8 mouse cellular contexts compared by ENCODE assay signal in genomic region chr10:79989272-79989786, GRCm38 (mm10). TPM values are rescaled to one million over a fixed set of nuclear protein-coding genes. Genes with fewer than 3 reads are reported as not detected.
A peak's percentile ranks its signal among the peaks of the same experiment; 100 is the strongest.
DNase-seq lines count a peak whose midpoint lies in the region; ATAC-seq and TF ChIP-seq lines count a peak whose summit lies in the region.
"Had no signal": no experiment of that assay in that cellular context is flagged by ENCODE, and none has a peak within 500 bp of the region (broad histone marks: within the 10 kb centered on the region; RNA-seq: fewer than 3 reads in every experiment).

No protein-coding gene starts in this region.

- ATAC-seq in lung, embryonic 14.5 days (ENCODE audit: insufficient read depth), result no peak
- no peak for ATAC-seq in embryonic facial prominence, embryonic 15.5 days (ENCODE audit: insufficient number of reproducible peaks, low FRiP score, low TSS enrichment, low read depth)
- no peak for ATAC-seq in intestine, postnatal 0 days
- ATAC-seq in neural tube, embryonic 15.5 days (ENCODE audit: low FRiP score), result no peak

- WGBS in lung, embryonic 14.5 days, result 29% methylated on average over 8 of the region's 8 CpGs
- 16% methylated on average over 8 of the region's 8 CpGs for WGBS in embryonic facial prominence, embryonic 15.5 days
- 28% methylated on average over 8 of the region's 8 CpGs for WGBS in intestine, postnatal 0 days
- 31% methylated on average over 8 of the region's 8 CpGs for WGBS in neural tube, embryonic 15.5 days

- H3K36me3 ChIP-seq in lung, embryonic 14.5 days (ENCODE audit: insufficient read depth), result peaks cover 37% of the 10 kb centered on the region
- H3K36me3 ChIP-seq in embryonic facial prominence, embryonic 15.5 days, result peaks cover 37% of the 10 kb centered on the region
- H3K36me3 ChIP-seq in intestine, postnatal 0 days (ENCODE audit: control insufficient read depth, insufficient read depth), result peaks cover 27% of the 10 kb centered on the region
- 0 out of 2 replicates have a peak, but pooled peaks cover 2% of the 10 kb centered on the region for H3K36me3 ChIP-seq in neural tube, embryonic 15.5 days

- no peak for TF ChIP-seq CTCF in lung, embryonic 14.5 days (IDR thresholded peaks at IDR 0.05; ENCODE audit: low read depth)
- TF ChIP-seq CTCF in intestine, postnatal 0 days (IDR thresholded peaks at IDR 0.05; ENCODE audit: low read depth), result no peak

- no peak for DNase-seq in lung, embryonic 14.5 days
- DNase-seq in lung, postnatal 25 days (ENCODE audit: low spot score), result no peak
- DNase-seq in spleen, postnatal 14 days (ENCODE audit: low spot score in 2 of 2), result no peak
- DNase-seq in cerebellum, adult 11-12 months, result no peak

- peak overlapping the region; percentile 76 for H3K4me2 ChIP-seq in lung, embryonic 14.5 days
- peak overlapping the region; percentile 93 for H3K4me2 ChIP-seq in embryonic facial prominence, embryonic 15.5 days (replicated peaks)
- peak overlapping the region; percentile 88 for H3K4me2 ChIP-seq in intestine, postnatal 0 days (replicated peaks; ENCODE audit: low read depth)
- peak overlapping the region; percentile 62 for H3K4me2 ChIP-seq in neural tube, embryonic 15.5 days

- H3K4me1 ChIP-seq in lung, embryonic 14.5 days (ENCODE audit: insufficient read depth), result peaks cover 25% of the 10 kb centered on the region
- peaks cover 51% of the 10 kb centered on the region for H3K4me1 ChIP-seq in embryonic facial prominence, embryonic 15.5 days
- no peaks in the 10 kb centered on the region for H3K4me1 ChIP-seq in intestine, postnatal 0 days (replicated peaks; ENCODE audit: control insufficient read depth, insufficient read depth, low read length)
- peaks cover 33% of the 10 kb centered on the region for H3K4me1 ChIP-seq in neural tube, embryonic 15.5 days

- peak overlapping the region; percentile 81 for H3K9ac ChIP-seq in lung, embryonic 14.5 days
- peak overlapping the region; percentile 86 for H3K9ac ChIP-seq in embryonic facial prominence, embryonic 15.5 days
- H3K9ac ChIP-seq in intestine, postnatal 0 days (ENCODE audit: low read depth, low read length), result peak overlapping the region; percentile 77
- H3K9ac ChIP-seq in neural tube, embryonic 15.5 days (replicated peaks), result no peak overlapping the region

- H3K9me3 ChIP-seq in lung, embryonic 14.5 days (ENCODE audit: low read depth, low read length), result peaks cover 5% of the 10 kb centered on the region; the same call in 1 of the 2 replicates
- no peaks in the 10 kb centered on the region for H3K9me3 ChIP-seq in embryonic facial prominence, embryonic 15.5 days (replicated peaks)
- no peaks in the 10 kb centered on the region for H3K9me3 ChIP-seq in intestine, postnatal 0 days (ENCODE audit: control insufficient read depth)
- H3K9me3 ChIP-seq in neural tube, embryonic 15.5 days (replicated peaks), result no peaks in the 10 kb centered on the region

- peak overlapping the region; percentile 99 for H3K27ac ChIP-seq in lung, embryonic 14.5 days (ENCODE audit: low read depth)
- peak overlapping the region; percentile 99 for H3K27ac ChIP-seq in embryonic facial prominence, embryonic 15.5 days (replicated peaks)
- peak overlapping the region; percentile 79; the same call in 1 of the 2 replicates for H3K27ac ChIP-seq in intestine, postnatal 0 days (ENCODE audit: low read depth, low read length)
- no peak overlapping the region for H3K27ac ChIP-seq in neural tube, embryonic 15.5 days (replicated peaks)

- H3K27me3 ChIP-seq in lung, embryonic 14.5 days (ENCODE audit: insufficient read depth, low read length), result no peaks in the 10 kb centered on the region
- no peaks in the 10 kb centered on the region for H3K27me3 ChIP-seq in embryonic facial prominence, embryonic 15.5 days
- no peaks in the 10 kb centered on the region for H3K27me3 ChIP-seq in intestine, postnatal 0 days (replicated peaks; ENCODE audit: control insufficient read depth, insufficient read depth, low read length)
- H3K27me3 ChIP-seq in neural tube, embryonic 15.5 days (replicated peaks), result peaks cover 38% of the 10 kb centered on the region

- H3K4me3 ChIP-seq in lung, embryonic 14.5 days (ENCODE audit: low read depth, low read length), result peak overlapping the region; percentile 85
- H3K4me3 ChIP-seq in embryonic facial prominence, embryonic 15.5 days (replicated peaks), result peak overlapping the region; percentile 90
- peak overlapping the region; percentile 67 for H3K4me3 ChIP-seq in intestine, postnatal 0 days (ENCODE audit: low read depth, low read length)
- peak overlapping the region; percentile 45 for H3K4me3 ChIP-seq in neural tube, embryonic 15.5 days (replicated peaks)

RNA-seq across cellular contexts. Expression of gene Cnn2, which starts 0.9 kb away (rescaled TPM):
- polyA plus RNA-seq in lung, embryonic 14.5 days (2014; fragmentation: Nextera tagmentation; extraction: Ambion mirVana), result 354 and 364 TPM in 2 replicates
- 288 and 296 TPM in 2 replicates for polyA plus RNA-seq in embryonic facial prominence, embryonic 15.5 days (2015; fragmentation: Nextera tagmentation; extraction: Ambion mirVana)
- 109 and 117 TPM in 2 replicates for polyA plus RNA-seq in intestine, postnatal 0 days (2015; fragmentation: Nextera tagmentation; extraction: Ambion mirVana)
- polyA plus RNA-seq in neural tube, embryonic 15.5 days (2015; fragmentation: Nextera tagmentation; extraction: Ambion mirVana), result 31.6 and 76.4 TPM in 2 replicates

RNA-seq across cellular contexts. Expression of gene Tmem259, which starts 5.2 kb away (rescaled TPM):
- polyA plus RNA-seq in lung, embryonic 14.5 days (2014; fragmentation: Nextera tagmentation; extraction: Ambion mirVana), result 19.3 and 23.4 TPM in 2 replicates
- polyA plus RNA-seq in embryonic facial prominence, embryonic 15.5 days (2015; fragmentation: Nextera tagmentation; extraction: Ambion mirVana), result 23.9 and 29.3 TPM in 2 replicates
- 24.7 and 25.3 TPM in 2 replicates for polyA plus RNA-seq in intestine, postnatal 0 days (2015; fragmentation: Nextera tagmentation; extraction: Ambion mirVana)
- 21.3 and 24.7 TPM in 2 replicates for polyA plus RNA-seq in neural tube, embryonic 15.5 days (2015; fragmentation: Nextera tagmentation; extraction: Ambion mirVana)

RNA-seq across cellular contexts. Expression of gene Abca7, which starts 7.0 kb away (rescaled TPM):
- polyA plus RNA-seq in lung, embryonic 14.5 days (2014; fragmentation: Nextera tagmentation; extraction: Ambion mirVana), result 3.0 and 3.5 TPM in 2 replicates
- 3.7 and 4.0 TPM in 2 replicates for polyA plus RNA-seq in embryonic facial prominence, embryonic 15.5 days (2015; fragmentation: Nextera tagmentation; extraction: Ambion mirVana)
- polyA plus RNA-seq in intestine, postnatal 0 days (2015; fragmentation: Nextera tagmentation; extraction: Ambion mirVana), result 2.2 and 2.5 TPM in 2 replicates
- polyA plus RNA-seq in neural tube, embryonic 15.5 days (2015; fragmentation: Nextera tagmentation; extraction: Ambion mirVana), result 5.2 and 5.6 TPM in 2 replicates

RNA-seq across cellular contexts. Expression of gene Grin3b, which starts 18.8 kb away (rescaled TPM):
- polyA plus RNA-seq in lung, embryonic 14.5 days (2014; fragmentation: Nextera tagmentation; extraction: Ambion mirVana), result 0.30 and 0.41 TPM in 2 replicates
- 0.63 and 0.77 TPM in 2 replicates for polyA plus RNA-seq in embryonic facial prominence, embryonic 15.5 days (2015; fragmentation: Nextera tagmentation; extraction: Ambion mirVana)
- polyA plus RNA-seq in intestine, postnatal 0 days (2015; fragmentation: Nextera tagmentation; extraction: Ambion mirVana), result 0.08 and 0.17 TPM in 2 replicates
- polyA plus RNA-seq in neural tube, embryonic 15.5 days (2015; fragmentation: Nextera tagmentation; extraction: Ambion mirVana), result 0.32 and 0.33 TPM in 2 replicates
- polyA plus RNA-seq: large intestine, adult 2 months had no signal

RNA-seq across cellular contexts. Expression of gene Arhgap45, which starts 27.1 kb away (rescaled TPM):
- polyA plus RNA-seq in lung, embryonic 14.5 days (2014; fragmentation: Nextera tagmentation; extraction: Ambion mirVana), result 11.2 and 13.2 TPM in 2 replicates
- polyA plus RNA-seq in embryonic facial prominence, embryonic 15.5 days (2015; fragmentation: Nextera tagmentation; extraction: Ambion mirVana), result 5.1 and 6.2 TPM in 2 replicates
- 1.2 and 1.3 TPM in 2 replicates for polyA plus RNA-seq in intestine, postnatal 0 days (2015; fragmentation: Nextera tagmentation; extraction: Ambion mirVana)
- 2.0 and 13.7 TPM in 2 replicates for polyA plus RNA-seq in neural tube, embryonic 15.5 days (2015; fragmentation: Nextera tagmentation; extraction: Ambion mirVana)
